Mouse (Mus musculus) heart, postnatal 14 days (tissue): ENCODE measurements around the gene Tbc1d16. TPM values are rescaled to one million over a fixed set of nuclear protein-coding genes. Genes with fewer than 3 reads are reported as not detected.

ENCODE experiments used
- DNase-seq, 2 experiments: peaks; one replicate each; pipeline ENCODE4 v3.0.0; 2021 to 2022
- intact Hi-C: fragments of 180-260 bp; cut with DNase I; formaldehyde crosslinking; loops from one replicate; pipeline ENCODE4 v1.15.1; 2025
- total RNA-seq, 2 experiments: library from RNA; stranded (reverse); gene quantifications; 2 replicates each; pipeline ENCODE4 v1.2.3; 2021

Tbc1d16 gene
- total RNA-seq, 2 experiments from 2014 or later, result 68.5 to 68.7 TPM

DNA sequence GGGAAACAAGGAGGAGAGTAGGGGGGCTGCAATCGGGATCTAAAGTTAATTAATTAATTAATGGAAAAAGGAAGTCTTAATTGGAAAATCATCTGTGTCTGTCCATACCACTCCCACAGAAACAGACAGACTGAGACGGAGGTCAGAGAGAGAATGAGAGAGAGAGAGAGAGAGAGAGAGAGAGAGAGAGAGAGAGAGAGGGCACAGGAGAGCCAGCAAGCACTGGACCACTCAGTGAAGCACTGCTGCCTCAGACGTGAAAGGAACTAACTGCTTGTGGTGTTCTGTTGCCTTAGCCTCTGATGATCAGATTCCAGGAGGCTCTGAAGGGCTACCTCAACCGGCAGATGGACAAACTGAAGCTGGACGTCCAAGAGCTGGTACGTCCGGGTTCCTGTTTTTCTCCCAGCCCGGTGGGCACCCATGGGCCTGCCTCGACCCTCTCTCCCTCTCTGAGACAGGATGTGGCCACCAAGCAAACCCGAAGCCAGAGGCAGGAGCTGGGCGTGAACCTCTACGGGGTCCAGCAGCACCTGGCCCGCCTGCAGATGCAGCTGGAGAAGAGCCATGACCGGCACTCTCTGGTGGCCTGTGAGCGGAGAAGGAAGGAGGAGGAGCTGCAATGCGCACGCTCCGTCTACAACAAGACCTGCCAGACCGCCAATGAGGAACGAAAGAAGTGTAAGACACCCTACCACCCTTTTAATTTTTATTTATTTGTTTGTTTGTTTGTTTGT, 9.4 kb upstream of the Tbc1d16 start:
- peak; percentile 32 to 42 for DNase-seq
- intact Hi-C loops, result loop anchor here (5.0 kb wide), 1 partner anchor 35 kb away; no protein-coding TSS in a partner anchor

DNA sequence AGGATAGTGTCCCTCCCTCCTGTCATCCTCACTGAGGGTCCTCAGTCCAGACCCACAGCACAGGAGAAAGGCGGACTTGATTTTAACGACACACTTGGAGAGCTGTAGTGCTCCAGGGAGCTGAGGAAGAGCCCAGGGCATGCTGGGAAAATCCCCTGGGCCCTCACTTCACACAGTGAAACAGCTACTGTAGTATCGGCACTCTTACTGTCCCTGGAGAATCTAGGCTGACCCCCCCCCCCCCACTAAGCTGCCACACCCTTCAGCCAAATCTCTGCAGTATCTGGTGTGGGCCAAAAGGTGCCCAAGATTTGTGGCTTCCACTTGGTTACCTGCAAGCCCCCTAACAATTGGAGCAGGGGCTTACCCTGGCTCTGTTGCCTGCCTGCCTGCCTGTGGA, 8.7 kb upstream of the Tbc1d16 start:
- intact Hi-C loops, result loop anchor here (5.0 kb wide), 1 partner anchor 35 kb away; no protein-coding TSS in a partner anchor
- DNase-seq, result no peak

DNA sequence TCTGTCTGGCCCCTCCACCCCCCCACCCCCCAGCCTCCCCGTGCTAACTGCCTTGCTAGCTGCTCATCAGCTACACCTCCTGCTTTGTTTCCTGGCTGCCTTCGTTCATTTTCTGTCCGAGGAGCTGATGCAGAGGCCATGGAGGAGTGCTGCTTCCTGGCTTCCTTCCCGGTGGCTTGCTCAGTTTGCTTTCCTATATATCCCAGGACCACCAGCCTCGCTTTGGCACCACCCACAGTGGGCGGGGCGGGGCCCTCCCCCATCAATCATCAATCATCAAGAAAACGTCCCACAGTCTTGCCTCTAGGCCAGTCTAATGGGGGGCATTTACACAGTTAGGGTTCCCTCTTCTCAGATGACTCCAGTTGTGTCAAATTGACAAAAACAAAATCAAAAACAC, 8.1 kb upstream of the Tbc1d16 start:
- intact Hi-C loops, result loop anchor here (5.0 kb wide), 1 partner anchor 34 kb away; no protein-coding TSS in a partner anchor
- no peak for DNase-seq

DNA sequence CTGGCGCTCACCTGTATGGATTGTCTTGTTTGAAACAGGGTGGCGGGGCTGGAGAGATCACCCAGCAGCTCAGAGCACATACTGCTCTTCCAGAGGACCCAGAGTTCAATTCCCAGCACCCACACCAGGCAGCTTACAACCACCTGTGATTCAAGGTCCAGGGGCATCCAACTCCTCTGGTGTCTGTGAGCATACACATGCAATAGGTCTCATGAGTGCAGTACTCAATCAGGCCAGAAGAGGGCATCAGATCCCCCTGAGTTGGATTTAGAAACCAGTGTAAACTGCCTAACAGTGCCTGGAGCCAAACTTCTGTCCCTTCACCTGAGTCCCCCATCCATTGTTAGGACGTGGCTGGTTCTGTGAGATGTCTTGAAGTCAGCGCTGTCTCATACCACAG, 7.3 kb upstream of the Tbc1d16 start:
- DNase-seq, result peak; percentile 51 to 68
- intact Hi-C loops, result loop anchor here (5.0 kb wide), 1 partner anchor 33 kb away; no protein-coding TSS in a partner anchor

DNA sequence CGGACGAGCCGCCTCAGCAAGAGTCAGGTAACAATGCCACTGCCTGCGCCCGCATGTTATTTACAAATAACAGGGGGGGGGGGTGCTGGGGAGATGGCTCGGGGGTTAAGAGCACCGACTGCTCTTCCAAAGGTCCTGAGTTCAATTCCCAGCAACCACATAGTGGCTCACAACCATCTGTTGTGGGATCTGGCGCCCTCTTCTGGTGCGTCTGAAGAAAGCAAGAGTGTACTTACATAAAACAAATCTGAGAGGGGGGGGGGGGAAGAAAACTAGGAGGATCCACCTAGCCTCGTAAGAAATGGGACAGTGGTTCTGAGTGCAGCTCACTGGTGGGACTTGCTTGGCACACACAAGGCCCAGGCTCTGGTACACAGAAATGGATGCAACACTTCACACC, 6.5 kb upstream of the Tbc1d16 start:
- intact Hi-C loops, result loop anchor here (5.0 kb wide), 1 partner anchor 32 kb away; no protein-coding TSS in a partner anchor
- no peak for DNase-seq

DNA sequence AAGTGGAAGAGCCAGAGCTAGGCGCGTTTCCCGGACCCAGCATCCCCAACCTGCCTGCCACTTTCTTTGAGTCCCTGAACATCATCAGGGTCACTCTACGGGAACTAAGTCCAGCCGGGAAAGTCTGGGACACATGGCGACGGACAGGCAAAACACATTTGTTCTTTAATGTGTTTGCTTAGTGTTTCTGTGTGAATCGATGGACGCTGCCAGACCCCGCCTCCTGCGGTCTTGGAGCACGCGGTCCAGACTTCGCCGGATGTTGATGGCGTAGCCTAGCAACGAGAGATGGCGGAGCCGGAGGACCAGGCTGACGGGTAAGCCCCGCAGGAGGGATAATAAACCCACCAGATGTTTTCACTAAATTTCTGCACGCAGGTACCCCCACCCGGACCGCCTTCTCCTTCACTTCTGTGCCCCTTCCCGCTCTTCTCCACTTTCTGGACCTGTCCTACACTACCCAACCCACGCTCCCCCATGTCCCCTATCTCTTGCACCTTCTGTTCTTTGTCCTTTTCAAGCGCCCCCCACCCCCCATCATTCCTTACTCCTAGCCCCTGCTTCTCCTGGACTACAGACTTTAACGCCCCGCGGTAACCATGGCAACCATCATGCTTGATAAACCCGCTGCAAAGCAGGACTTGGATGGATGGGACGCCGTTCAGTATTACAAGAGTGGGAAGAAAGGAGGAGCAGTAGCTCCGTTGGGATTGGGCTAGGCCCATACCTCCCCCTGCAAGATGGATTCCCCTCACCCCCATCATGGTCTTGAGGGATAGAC, 737 bp upstream of the Tbc1d16 start:
- intact Hi-C loops, result no loop called here
- DNase-seq, result peak; percentile 73 to 82

DNA sequence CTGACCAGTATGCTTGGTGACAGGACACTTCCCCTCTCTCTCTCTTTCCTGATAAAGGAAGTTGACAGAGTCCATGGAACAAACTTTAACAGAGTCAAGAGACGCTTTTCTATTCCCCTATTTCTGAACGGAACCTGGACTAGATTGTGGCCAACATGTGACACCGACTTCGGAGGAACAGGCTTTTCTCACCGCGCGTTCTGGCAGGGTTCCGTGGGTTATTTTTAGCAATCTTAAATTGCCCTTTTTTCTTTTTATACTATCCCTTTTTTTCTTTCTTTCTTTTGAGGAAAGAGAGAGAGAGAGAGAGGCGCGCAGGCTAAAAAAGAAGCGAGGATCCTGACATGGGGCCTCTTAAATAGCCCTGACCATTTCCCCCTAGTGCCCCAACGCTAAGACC, 708 bp downstream of the Tbc1d16 start:
- no peak for DNase-seq
- intact Hi-C loops, result no loop called here

DNA sequence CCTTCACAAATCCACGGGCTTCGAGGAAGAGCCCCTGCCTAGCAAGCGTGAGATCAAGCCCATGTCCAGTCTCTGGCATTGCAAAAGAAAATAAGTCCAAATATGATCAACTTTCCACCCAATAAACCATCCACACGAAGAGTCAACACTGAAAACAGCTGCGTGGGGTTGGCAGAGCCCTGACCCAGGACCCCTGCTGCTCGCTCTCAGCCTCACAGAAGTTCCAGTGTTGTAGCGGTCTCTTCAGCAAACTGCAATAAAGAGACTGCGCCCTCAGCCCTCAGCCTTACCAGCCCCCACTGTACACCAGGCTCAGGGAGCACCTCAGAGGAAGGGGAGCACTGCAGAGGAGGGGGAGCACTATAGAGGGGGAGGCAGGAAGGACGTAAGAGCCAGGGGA, 2.7 kb downstream of the Tbc1d16 start:
- intact Hi-C loops, result no loop called here
- no peak for DNase-seq

DNA sequence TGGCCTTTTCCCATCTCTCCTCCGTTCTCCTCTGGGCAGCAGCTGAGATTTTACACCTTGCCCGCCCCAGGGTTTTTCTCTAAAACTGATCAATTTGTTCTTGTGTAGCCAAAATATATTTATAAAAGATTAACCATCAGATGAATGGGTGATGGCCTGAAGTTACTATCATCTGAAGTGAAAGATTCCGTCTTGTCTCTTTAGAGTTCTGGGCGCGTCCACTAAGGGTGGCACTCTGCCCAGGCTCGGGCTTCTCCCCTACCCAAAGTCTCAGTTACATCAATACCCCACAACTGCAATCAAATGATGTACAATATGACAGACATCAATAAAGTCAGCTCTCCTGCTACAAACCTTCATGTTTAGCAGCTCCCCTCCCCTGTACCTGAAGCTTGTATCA, 3.4 kb downstream of the Tbc1d16 start:
- no peak for DNase-seq
- intact Hi-C loops, result no loop called here

DNA sequence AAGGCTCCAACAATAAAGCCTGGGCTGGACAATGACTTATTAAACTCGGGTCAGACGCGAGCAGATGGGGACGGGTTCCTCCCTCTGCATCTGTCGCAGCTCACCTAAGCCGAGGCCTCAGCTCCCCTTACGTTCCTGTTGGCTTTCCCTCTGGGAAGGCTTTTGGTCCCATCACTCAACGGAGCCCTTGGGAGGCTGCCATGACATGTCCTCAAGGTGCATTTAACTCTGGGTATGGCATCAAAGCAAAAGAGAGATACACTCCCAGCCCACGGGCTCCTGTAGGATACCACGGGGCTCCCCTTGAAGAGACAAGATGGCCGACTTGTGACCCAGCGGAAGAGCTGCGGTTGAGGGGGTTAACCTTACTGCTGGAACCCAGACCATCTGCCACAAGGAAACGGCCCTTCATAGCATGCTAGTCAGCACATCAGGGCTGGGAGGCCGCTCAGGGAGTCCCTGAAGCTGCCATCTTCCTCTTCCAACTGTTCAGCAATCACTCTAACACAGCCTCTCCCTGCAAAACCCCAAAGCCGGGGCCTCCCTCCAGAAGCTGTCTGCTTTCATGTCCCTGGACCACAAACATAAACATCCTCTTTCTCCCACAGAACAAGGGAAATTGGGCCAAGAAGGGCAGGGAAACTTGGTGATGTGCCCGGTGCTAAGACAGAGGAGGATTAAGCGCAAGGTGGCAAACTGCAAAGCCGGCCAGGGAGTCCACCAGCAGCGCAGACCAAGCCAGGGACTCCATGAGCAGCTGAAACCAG, 5.0 kb downstream of the Tbc1d16 start:
- intact Hi-C loops, result no loop called here
- DNase-seq, result no peak

DNA sequence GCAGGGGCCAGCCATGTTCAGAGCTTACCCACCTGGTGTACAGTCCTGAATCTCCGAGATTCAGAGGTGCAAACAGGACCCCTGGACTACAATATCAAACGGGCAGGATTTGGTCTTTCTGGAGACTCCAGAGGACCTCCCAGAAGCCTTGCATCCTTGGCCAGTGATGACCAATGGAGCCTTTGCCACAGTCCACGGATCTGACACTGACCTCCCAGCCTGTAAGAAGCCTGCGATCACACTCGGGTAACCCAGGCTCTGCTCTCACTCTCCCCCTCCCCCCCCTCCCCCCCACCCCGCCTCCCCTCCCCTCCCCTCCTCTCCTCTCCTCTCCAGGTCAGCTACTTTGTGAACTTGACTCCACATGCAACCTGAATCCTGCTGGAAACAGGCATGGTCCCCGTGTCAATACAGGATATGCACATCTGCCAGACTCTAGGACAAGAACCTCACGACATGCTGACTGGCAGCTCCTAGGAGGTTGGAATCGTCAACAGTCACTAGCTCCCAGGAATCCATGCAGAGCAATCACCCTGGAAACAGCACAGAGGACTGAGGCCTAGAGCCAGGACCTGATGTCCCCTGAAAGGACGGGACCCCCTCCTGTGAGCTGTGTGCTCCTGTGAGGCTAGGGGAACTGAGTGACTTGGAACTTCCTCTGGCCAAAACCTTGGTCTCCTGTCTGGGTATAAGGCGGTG, 6.3 kb downstream of the Tbc1d16 start:
- no peak for DNase-seq
- intact Hi-C loops, result no loop called here

DNA sequence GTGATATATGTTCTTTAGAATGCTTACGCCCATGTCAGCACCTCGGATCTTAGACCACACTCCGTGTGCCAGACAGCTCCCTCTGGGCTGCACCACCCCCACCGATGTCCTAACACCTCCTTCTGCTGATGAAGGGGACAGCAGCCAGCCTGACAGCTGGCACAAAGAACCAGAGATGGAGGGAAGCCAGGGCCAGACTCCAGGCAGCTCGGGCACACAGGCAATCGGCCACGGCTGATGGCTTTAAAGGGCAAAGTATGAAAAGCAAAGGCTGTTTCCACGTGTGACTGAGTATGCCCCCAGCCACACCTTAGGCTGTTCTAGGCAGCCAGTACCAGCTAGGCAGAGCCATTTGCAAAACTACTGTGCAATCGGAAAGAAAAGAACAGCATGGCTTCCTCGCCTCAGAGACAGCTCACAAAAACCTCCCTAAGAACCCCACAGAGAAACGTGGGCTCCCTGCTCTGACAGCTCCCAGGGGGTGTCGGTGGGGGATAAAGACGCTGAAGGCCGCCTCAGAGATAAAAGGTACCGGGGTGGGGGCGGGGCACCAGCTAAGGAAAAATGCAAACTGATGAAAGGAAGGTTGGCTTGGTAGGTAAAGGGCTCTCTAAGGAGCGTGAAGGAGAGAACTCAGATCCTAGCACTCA, 8.4 kb downstream of the Tbc1d16 start:
- DNase-seq, result peak; percentile 73 to 84

DNA sequence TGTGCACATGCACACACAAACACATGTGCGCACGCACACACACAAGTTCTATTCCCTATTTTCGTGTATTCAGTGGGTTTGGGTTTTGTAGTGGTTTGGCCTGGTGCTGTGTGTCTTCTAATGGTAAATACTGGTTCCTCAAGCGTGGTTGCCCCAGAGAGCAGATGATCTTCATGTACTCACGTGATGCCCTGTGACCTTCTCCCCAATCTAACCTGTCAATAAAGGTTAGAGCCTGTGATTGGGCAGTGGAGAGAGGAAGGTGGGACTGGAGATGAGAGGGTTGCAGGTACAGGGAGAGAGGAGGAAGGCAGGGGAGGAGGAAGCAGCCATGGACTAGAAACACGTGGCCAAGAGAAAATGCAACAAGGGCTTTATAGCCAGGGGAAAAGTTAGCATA, 10.4 kb downstream of the Tbc1d16 start:
- intact Hi-C loops, result no loop called here

More for the DNA sequence above, 8.4 kb downstream of the Tbc1d16 start:
- intact Hi-C loops, result no loop called here

DNA sequence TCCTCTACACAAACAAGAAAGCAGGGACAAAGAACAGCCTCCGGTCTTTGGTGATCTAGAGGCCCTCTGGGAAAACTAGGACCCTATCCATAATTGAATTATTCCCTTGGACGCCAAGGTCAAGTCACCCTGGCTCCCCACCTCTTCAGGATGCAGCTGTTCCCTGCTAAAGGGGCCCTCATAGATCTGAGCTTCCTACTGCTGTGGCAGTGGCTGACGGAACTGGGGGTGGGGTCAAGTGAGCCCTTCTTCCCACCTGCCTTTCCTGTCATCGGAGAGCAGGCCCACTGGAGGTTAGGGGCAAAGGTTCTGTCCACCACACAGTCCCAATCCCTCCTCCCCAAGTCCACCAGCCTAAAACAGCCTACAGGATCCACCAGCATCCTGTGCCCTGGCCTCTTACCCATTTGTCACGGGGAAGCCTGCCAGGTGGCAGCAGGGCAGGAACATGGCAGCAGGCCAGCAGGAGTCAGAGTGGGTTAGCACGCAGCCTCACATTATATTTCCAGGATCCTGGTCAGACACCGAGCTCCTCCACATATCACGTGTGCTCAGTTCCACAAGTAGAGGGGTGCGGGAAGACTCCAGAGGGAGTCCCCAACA, 12.3 kb downstream of the Tbc1d16 start:
- peak; percentile 78 to 83 for DNase-seq
- intact Hi-C loops, result no loop called here

More for the DNA sequence above, 10.4 kb downstream of the Tbc1d16 start:
- DNase-seq, result no peak

DNA sequence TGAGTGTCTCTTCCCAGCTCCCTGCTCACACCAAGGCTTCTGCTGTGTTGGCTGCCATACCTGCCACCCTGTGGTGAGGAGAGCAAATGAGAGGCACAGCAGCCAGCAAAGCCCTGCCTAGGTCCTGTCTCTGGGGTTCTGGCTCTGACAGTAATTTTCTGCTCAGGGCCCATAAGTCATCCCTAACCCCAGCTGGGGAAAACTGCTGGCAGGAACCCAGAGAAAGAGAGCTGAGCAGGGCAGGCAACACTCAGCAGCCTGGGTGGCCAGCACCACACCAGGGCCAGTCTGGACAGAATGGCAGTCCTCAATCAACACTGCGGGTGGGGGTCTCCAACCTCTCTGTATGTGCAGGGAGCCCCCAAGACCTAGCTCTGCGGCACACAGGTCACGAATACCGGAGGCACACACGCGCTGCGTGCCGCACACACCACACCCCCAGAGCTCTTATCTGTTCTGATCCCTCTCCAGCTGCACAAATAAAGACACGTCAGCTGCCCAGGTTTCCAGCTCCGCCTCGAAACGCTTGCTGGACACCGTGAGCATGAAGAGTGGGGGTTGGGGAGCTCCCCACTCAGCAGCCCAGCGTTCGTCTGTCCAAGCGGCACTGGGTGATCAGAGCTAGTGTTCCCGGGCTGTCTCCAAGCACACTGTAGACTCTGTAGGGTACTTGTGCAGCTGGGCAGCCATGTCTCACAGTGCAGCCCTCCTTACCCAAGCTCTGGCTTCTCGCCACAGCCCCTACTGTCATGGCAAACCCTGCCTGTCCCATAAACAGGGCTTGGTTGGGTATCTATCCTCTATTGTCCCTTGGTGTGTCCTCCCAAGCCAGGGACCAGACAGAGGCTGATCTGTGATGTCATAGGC, 13.0 kb downstream of the Tbc1d16 start:
- intact Hi-C loops, result no loop called here
- peak; percentile 62 to 73 for DNase-seq

DNA sequence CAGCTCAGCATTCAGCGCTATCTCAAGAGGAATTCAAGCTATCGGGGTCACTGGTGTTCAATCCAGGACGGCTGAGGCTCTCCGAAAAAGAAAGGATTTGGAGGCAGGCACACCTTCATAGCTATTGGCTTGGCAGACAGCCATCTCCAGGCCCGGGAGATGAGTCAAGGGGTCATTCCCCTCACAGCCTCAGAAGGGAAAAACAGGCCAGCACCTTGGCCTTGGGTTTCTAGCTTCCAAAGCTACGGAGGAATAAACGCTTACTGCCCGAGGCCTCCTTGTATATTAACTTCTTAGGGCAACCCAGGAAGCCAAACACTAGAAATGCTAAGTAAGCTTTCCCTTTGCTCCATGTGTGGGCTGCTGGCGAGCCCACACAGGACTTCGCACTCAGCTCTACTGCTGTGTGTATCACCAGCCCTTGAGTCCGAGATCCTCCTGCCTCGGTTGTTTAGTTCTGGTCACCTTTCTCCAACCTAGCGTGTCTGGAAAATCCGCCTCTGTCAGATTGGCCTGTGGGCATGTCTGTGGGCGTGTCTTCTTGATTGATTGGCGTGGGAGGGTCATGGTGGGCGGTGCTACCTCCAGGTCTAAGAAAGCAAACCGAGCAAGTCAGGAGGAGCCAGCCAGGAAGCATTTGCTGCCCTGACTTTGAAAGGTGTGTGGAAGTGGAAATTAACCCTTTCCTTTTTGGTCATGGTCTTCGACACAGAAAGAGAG, 15.0 kb downstream of the Tbc1d16 start:
- DNase-seq, result no peak
- intact Hi-C loops, result no loop called here

DNA sequence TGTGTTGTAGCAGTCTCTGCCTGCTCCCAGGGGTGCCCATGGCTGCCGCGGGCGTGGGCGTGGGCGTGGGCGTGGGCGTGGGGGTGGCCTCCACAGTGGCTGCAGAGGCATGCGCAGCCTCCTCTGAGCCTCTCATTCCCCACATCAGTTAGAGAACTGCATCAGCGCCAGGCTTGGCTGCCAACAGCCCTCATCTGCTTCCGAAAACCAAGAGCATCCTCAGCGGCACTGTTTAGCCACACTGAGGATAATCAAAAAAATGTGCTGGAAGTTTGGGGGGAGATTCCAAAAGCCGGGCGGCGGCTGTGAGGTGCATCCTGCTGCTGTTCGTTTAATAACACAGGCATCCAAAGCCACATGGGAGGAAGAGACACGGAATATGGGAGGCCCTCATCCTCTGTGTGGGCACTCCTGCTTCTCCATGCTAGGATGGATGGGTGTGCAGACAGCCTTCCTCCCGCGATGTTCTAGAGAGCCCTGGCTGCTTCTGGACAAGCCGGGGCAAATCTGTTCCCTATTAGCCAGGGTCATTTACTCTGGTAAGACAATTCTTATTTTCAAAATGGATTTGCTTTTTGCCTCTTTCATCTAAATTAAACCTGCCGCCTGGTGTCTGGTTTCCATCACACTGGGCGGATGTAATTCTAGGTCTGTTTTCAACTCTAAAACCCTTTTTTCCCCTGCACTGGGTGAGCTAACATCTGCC, 16.5 kb downstream of the Tbc1d16 start:
- no peak for DNase-seq
- intact Hi-C loops, result no loop called here
